Mouse (Mus musculus): ENCODE results near the gene 4930412O13Rik. TPM values are rescaled to one million over a fixed set of nuclear protein-coding genes. Genes with fewer than 3 reads are reported as not detected.

The 4930412O13Rik gene
- polyA plus RNA-seq, 1 experiment from 2014 or later = 0.14 TPM

GRCm38 (mm10) chr2:9905995-9906394 lies 24.9 kb downstream of the 4930412O13Rik start:
- H3K27me3 ChIP-seq = peaks cover 8% of the 10 kb centered on the region
- ATAC-seq (ENCODE audit: insufficient read depth) = peak; percentile 37; the same call in 1 of the 2 replicates
- H3K27ac ChIP-seq (replicated peaks) = no peak overlapping the region
- H3K9ac ChIP-seq = no peak overlapping the region
- 2% methylated on average over 11 of the region's 11 CpGs for WGBS (ENCODE audit: insufficient replicate concordance)
- H3K9me3 ChIP-seq (replicated peaks) = no peaks in the 10 kb centered on the region
- H3K4me2 ChIP-seq = peak overlapping the region; percentile 50
- H3K4me1 ChIP-seq (replicated peaks) = 0 out of 2 replicates have a peak, but pooled peaks cover 4% of the 10 kb centered on the region
- H3K36me3 ChIP-seq (replicated peaks) = no peaks in the 10 kb centered on the region
- H3K4me3 ChIP-seq (replicated peaks) = peak overlapping the region; percentile 18; the same call in 1 of the 2 replicates

GRCm38 (mm10) chr2:9917602-9918001 lies 36.5 kb downstream of the 4930412O13Rik start:
- H3K9ac ChIP-seq = no peak overlapping the region
- H3K27me3 ChIP-seq = no peaks in the 10 kb centered on the region
- H3K27ac ChIP-seq (replicated peaks) = no peak overlapping the region
- peaks cover 20% of the 10 kb centered on the region for H3K36me3 ChIP-seq (replicated peaks)
- no peak overlapping the region for H3K4me2 ChIP-seq
- 82% methylated on average over 9 of the region's 9 CpGs for WGBS (ENCODE audit: insufficient replicate concordance)
- H3K4me3 ChIP-seq (replicated peaks) = no peak overlapping the region
- no peak for ATAC-seq (ENCODE audit: insufficient read depth)
- H3K9me3 ChIP-seq (replicated peaks) = no peaks in the 10 kb centered on the region
- no peaks in the 10 kb centered on the region for H3K4me1 ChIP-seq (replicated peaks)

DNA sequence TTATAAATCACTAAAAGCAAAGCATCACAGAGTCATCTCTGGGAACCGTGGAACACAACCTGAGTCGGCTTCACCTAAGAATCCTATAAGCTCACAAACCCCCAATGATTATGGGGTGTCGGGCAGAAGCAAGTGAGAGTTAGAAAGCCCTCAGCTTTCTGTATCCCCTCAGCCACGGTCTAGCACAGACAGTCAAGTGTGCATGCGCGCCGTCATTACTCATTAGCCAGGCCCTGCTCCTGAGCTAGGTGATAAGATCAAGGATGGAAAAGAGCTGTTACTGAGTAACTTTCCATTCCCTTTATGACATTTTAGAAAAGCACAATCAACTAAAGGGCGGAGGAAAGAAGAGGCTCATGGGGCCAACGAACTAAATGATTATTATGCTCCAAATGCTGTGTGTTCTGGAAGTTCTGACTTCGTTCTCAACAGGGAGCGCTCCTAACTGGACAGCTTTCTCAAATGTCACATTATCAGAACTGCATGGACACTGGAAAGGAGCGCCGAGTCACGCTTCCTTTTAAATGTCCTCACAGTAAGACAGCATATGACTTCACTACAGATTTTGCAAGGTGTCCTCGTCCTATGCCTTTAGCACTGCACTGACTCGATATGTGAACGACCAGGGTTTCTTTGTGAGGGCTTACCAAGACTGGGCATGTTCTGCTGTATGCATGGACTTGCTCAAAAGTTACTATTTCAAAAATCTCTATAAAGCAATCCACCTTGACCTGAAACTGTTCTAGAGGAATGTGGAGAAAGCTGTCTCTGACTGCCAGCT lies 37.8 kb downstream of the 4930412O13Rik start:
- WGBS (ENCODE audit: insufficient replicate concordance) = 69% methylated on average over 17 of the region's 17 CpGs
- no peak overlapping the region; the same call in 1 of the 2 replicates for H3K4me2 ChIP-seq

DNA sequence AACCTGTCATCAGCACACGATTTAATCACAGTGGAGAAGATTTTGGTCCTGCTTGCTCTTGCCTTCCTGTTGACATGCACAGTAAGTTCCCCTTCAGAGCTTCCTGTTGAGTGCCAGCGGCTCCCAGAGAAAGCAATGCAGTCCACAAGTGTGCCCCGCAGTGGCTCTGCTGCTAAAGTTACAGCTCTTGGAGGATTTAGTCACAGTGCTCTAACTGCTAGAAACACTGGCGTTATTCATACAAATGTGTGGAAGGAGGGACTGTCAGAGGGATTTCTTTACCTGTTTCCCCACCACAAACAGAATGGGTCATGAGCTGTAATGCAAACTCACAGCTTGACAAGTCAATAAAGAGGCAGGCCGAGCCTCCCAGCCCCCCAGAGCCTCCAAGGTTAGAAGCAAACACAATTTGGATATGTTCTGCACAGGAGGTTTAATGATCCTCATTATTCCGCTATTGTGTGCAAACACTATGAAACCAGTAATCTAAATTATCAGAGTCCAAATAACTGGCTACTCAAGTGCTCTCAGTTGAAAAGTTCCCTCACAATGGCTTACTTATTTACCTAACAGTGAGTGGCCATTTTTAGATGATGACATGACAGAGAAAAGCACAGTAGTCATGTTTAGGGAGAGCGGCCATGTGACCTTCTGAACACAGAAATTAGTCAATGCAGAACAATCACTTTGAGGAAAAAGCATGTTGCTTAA lies 45.3 kb downstream of the 4930412O13Rik start:
- Histone ChIP-seq H3K4me3 (replicated peaks) (no peak overlapping the region), H3K27me3 (no peaks in the 10 kb centered on the region), H3K9me3 (replicated peaks) (no peaks in the 10 kb centered on the region), H3K27ac (replicated peaks) (peak overlapping the region; percentile 48; the same call in 1 of the 2 replicates), H3K9ac (no peak overlapping the region), H3K4me2 (peak overlapping the region; percentile 38; the same call in 1 of the 2 replicates), H3K36me3 (replicated peaks) (0 out of 2 replicates have a peak, but pooled peaks cover 3% of the 10 kb centered on the region), H3K4me1 (replicated peaks) (no peaks in the 10 kb centered on the region)
- ATAC-seq (ENCODE audit: insufficient read depth) = peak; percentile 65
- WGBS (ENCODE audit: insufficient replicate concordance) = 30% methylated on average over 7 of the region's 7 CpGs

More for the DNA sequence above, 37.8 kb downstream of the 4930412O13Rik start:
- H3K9me3 ChIP-seq (replicated peaks) = no peaks in the 10 kb centered on the region
- peaks cover 20% of the 10 kb centered on the region for H3K36me3 ChIP-seq (replicated peaks)
- no peak overlapping the region for H3K9ac ChIP-seq
- H3K27ac ChIP-seq (replicated peaks) = peak overlapping the region; percentile 55; the same call in 1 of the 2 replicates
- no peak overlapping the region for H3K4me3 ChIP-seq (replicated peaks)
- ATAC-seq (ENCODE audit: insufficient read depth) = peak; percentile 79
- no peaks in the 10 kb centered on the region for H3K4me1 ChIP-seq (replicated peaks)
- no peaks in the 10 kb centered on the region for H3K27me3 ChIP-seq

DNA sequence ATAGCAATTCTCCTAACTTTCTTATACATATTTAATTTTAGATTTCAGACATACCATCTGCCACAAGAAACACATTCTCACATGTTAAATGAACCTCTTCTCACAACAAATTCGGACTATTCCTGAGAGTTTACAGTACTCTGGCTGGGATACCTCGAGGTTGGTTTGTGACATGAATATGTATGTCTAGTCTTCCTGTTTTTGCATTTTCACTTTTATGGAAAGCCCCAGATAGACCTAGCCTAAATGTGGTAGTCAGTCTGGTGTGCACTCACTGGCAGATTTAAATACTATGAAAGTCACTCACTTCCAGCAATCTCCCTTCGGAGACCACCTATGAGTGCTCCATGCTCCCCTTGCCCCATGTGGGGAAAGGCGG lies 45.8 kb downstream of the 4930412O13Rik start:
- Histone ChIP-seq H3K4me2 (no peak overlapping the region), H3K27ac (replicated peaks) (no peak overlapping the region), H3K9ac (no peak overlapping the region), H3K27me3 (no peaks in the 10 kb centered on the region), H3K4me1 (replicated peaks) (no peaks in the 10 kb centered on the region), H3K4me3 (replicated peaks) (no peak overlapping the region), H3K36me3 (replicated peaks) (0 out of 2 replicates have a peak, but pooled peaks cover 3% of the 10 kb centered on the region), H3K9me3 (replicated peaks) (no peaks in the 10 kb centered on the region)
- 66% methylated on average over 4 of the region's 4 CpGs for WGBS (ENCODE audit: insufficient replicate concordance)
- no peak for ATAC-seq (ENCODE audit: insufficient read depth)

Other genes starting within 250 kb of the 4930412O13Rik start
- not detected in 2 replicates for gene 9230102O04Rik, start 8.3 kb downstream of the 4930412O13Rik start, polyA plus RNA-seq (2015; fragmentation: Nextera tagmentation; extraction: Ambion mirVana)
- 1.1 TPM in 2 replicates for gene Gata3, start 8.8 kb downstream of the 4930412O13Rik start, polyA plus RNA-seq (2015; fragmentation: Nextera tagmentation; extraction: Ambion mirVana)
- gene Taf3, start 167.3 kb downstream of the 4930412O13Rik start, polyA plus RNA-seq (2015; fragmentation: Nextera tagmentation; extraction: Ambion mirVana) = 6.3 and 6.6 TPM in 2 replicates
- gene Atp5c1, start 199.3 kb downstream of the 4930412O13Rik start, polyA plus RNA-seq (2015; fragmentation: Nextera tagmentation; extraction: Ambion mirVana) = 293 and 314 TPM in 2 replicates
- gene Kin, start 199.3 kb downstream of the 4930412O13Rik start, polyA plus RNA-seq (2015; fragmentation: Nextera tagmentation; extraction: Ambion mirVana) = 12.1 and 12.7 TPM in 2 replicates

All from liver, embryonic 15.5 days (tissue).